Mouse (Mus musculus): Measurements from ENCODE around the gene Zfp740.

Gene Zfp740

DNA sequence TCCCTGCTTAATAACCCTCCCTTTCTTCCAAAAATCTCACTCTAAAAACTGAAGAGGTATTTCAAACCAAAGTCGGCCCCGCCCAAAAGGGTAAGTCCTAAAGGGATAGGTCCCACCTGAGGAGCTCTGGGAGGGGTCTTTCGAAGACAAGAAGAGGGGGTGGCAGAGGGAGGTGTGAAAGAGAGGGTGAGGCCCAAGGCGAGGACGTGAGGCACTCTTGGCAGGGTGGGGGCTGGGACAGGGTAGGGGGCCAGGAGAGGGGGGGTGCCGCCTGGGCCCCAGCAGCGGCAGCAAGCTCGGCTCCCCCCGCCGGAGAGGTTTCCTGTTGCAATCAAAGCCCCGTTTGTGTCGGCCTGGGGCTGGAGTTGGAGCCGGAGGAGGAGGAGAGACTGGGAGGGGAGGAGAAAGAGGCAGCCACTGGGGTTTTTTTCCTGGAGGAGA is 46.2 kb downstream of the Zfp740 start:
- no peak for DNase-seq

DNA sequence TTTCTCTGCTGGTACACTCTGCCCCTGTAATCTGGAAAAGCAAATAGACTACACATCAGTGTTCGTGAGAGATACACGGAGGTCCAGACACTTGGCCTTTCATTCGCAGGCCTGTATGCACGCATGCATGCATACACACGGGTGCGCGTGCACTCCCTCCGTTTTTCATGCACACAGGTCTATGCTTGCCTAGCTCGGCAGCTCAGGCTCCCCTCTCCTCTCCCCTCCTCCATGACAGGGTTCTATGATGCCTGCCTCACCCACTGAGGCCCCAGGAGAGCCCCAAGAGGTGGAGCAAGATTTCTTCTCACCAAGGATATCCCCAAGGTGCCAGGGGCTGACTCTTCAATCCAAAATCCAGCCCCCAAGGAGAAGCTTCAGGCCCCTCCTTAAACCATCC is 46.9 kb downstream of the Zfp740 start:
- no peak for DNase-seq

DNA sequence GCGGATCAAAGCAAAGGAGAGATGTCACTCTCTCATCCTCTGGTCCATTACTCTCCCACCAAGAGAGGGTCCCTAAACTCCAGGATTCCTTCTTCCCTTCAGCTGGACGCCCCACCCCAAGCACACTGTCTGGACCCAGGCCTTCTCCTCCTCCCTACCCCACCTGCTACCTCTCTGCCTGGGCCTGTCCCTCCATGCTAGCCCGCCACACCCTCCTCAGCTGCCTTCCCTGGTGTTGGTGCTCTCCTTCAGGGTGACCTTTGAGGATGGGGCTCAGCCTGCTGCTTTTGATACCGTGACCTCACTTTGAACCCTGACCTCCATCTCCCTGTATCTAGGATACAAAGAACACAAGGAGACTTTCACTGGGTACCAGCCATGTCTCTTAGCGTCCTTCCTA is 47.5 kb downstream of the Zfp740 start:
- DNase-seq, result no peak

DNA sequence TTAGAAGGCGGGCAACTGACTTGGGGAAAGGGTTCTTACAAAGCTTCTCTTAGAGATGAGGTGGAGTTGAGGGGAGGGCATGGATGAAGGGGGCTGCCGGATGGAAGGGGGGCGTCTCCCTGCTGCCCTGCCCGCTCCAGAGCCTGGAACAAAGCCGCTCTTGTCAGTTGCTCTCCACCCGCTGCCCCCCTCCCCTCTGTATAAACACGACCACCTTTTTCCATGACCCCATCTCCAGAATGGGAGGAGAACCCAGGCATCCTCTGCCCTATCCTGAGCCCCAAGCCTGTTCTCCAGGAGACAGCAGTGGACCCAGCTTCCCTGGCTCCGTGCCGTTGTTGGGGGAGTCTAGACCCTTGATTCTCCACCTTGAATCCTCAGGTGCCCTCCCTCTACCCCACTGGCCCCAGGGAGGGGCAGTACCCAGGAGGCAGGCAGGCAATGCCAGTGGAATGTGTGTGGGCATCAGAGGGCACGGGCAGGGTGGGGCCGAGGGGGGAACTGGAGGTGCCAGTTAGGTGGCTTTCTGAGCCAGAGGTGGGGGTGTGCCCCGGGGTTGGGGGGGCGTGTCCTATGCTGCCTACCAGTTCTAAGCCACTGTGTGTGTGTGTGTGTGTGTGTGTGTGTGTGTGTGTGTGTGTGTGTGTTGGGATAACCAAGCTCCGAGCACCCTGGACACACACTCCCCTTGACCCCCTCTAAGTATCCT is 52.7 kb downstream of the Zfp740 start:
- no peak for DNase-seq

DNA sequence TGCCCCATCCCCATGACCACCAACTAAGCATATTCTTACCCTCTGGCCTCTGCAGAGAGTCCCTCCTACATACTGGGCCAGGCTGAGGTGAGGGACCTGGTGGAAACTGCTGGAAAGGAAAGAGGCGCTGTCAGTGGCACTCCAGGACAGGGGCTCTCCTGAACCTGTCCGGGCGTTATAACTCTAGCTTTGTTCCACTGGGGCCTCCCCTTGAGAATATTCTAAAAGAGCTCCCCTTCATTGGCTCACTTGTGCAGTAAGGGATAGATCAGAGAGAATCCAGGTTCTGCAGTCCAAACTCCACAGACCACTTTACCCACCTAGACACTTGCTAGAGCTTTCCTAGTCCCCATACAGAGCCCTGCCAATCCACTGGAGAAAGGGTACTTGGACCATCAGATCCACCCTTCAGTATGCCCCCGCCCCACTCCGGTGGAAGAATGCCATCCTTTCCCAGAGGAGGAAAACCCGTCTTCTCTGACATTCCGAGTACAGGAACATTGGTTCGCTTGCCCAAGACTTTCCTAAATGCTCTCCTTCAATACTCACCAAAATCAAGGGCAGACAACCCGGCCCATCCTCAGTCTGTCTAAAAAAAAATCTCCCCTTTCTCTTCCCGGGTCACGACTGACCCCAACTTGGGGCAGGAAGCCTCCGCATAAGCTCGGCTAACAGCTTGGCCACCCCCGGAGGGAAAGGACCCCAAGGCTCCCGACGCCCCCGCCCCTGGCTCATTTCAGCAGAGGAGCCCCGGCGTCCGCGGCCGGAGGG is 53.6 kb downstream of the Zfp740 start:
- no peak for DNase-seq

DNA sequence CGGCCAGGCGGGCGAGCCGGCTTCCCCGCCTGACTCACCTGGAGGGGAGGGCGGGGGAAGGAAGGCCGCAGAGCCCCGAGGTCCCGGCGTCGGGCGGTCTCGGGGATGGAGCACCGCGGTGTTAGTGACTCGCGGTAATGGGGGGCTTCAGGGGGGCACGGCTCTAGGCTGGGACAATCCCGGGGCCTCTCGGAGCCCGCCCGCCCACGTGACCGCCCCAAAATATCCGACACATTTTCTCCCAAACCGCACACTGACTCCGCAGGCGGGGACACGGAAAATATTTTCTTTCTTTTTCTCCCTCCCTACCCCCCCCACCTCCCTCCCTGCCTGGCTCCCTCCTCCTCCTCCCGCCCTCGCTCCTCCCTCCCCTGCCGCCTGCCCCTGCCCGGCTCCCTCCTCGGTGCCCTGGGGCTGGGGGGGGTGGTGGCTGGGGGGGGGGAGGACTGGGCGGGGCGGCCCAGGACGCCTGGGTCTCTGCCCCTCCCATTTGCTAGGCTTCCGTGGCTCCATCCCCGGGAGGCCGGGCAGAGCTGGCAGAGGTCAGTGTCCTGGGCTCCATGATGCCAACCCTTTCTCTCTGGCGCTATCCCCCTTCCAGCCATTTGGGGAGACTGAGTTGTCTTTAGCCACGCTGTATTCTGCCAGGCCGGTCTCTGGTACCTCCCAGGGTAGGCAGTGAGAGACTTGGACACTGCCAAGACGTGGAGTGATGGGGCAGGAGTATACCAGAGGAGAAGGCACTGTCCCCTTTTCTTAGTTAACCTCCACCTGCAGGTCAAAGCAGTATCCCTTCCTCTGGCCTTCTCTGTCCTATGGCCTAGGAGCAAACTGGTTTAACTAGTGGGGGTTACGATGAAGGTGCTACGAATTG is 54.4 kb downstream of the Zfp740 start, which contains the start of gene Rarg:
Gene Rarg (minus strand): TSS at position 316 of the 874 bp plus-strand sequence.
- DNase-seq, result peak; percentile 71

DNA sequence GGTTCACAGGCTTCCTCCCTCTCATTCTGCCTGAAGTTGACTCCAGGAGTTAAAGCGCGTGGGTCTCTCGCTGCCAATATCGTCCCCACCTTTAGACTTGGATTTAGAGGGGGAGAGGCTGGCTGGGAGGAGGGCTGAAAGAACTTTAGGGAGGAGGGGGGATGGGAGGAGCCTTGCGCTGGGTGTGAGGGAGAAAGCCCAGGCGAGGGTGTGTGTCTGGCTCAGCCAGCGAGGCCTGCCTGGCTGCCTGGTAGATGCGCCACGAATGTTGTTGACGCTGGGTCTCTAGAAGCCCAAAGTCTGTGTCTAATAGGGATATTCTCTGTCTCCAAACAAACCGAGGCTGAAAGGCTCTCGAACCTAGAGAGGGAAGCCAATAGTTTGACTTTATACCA is 55.0 kb downstream of the Zfp740 start:
- DNase-seq, result peak; percentile 57

DNA sequence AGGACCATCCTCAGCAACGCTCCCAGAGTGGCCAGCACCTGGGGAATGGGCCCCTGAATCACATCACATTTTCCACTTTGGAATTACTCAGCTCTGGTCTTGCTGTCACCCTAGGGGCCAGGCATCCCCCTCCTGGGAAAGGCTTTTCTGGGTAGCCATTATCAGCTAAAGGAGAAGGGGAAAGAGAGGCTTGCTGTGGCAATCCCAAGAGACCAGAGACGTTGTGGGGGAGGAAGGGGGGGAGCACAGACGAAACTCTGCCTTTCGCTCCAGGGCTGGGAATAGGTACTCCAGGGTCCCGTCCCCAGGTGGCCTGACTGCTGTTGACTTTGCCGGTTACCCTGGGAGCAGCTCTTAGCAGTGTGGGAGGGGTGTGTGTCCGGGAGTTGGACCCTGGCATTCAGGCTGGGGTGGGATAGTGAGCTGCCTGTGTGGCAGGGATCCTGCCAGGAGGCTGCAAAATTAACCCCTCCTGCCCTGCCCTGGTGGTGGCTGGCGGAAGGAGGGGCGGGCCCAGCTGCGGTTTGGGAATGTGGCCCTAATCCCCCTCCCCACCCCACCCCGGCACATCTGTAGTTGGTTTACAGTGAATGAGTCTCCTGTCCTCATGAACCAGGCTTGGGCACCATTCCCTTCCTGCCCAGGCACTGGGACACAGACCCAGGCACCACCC is 55.7 kb downstream of the Zfp740 start:
- no peak for DNase-seq

DNA sequence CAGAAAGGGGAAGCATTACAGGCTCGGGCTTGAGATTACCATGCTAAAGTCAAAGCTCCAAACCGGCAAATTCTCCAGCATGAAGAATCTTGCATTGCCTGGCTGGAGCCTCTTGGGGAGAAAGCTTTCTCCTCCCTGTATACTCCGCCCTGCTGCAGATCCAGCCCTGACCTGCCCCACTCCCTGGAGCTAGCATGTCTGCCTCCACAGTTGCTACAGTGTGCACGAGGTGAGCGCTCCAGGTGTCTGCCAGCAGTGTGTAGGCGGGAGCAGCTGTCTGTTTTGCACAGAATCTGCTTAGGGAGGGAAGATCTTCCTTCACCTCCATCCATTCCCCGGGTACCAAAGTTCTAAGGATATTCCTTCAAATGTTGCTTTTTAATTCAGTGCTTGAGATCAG is 59.5 kb downstream of the Zfp740 start:
- DNase-seq, result no peak

DNA sequence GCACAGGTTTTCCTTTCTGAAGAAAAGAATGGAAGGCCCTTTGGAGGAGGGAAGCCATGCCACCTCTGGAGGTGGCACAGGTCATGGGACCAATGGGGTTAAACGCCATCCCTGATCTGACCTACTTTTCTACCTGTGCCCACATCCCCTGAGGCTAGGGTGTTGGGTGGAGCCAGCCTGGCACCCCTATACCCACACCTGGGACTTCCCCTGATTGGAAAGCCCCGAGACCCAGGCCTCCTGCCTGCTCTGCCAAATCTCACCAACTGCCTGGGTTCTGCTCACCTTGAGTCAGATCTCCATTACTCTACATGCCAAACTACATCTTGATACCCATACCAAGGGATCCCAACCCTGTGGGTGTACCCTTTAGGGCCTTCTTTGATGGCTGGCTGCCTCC is 60.0 kb downstream of the Zfp740 start:
- DNase-seq, result no peak

All from cerebellum, adult 8-10 months (tissue).